Mouse (Mus musculus) E14TG2a.4 (cell line): ENCODE data around the gene Crb1.
A peak's percentile ranks its signal among the peaks of the same experiment; 100 is the strongest.

Experiments
- H3K27me3 ChIP-seq: 2 replicates; pipeline ENCODE4 v1.6.1; 2014; ENCODE audit warnings: low read length, control low read depth; ENCODE audit not compliant: insufficient read depth
- H3K36me3 ChIP-seq: 2 replicates; pipeline ENCODE4 v1.6.1; 2014; ENCODE audit warnings: low read length, control low read depth; ENCODE audit not compliant: insufficient read depth
- H3K4me1 ChIP-seq: replicated peaks from 2 replicates; pipeline ENCODE4 v1.6.1; 2014; ENCODE audit warnings: low read depth, low read length, control low read depth
- H3K4me3 ChIP-seq: replicated peaks from 2 replicates; pipeline ENCODE4 v1.5.1; 2014; ENCODE audit warnings: mild to moderate bottlenecking, low read length
- H3K9me3 ChIP-seq: 2 replicates; pipeline ENCODE4 v1.6.1; 2014; ENCODE audit warnings: low read length, control low read depth
- CTCF ChIP-seq: conservative IDR thresholded peaks from 2 replicates; pipeline ENCODE4 v1.5.1; 2014; ENCODE audit warnings: low read length
- NANOG ChIP-seq: IDR thresholded peaks from 2 replicates; pipeline ENCODE4 v1.6.1; 2014; ENCODE audit warnings: borderline replicate concordance, low read length, mixed read lengths
- POU5F1 ChIP-seq: IDR thresholded peaks from 2 replicates; pipeline ENCODE4 v1.6.1; 2014; ENCODE audit warnings: low read length, borderline replicate concordance

Gene Crb1

GRCm38 (mm10) chr1:139194011-139194410 lies 182.9 kb downstream of the Crb1 start:
- peaks cover 7% of the 10 kb centered on the region for H3K9me3 ChIP-seq
- no peaks in the 10 kb centered on the region for H3K27me3 ChIP-seq
- H3K4me1 ChIP-seq = peaks cover 8% of the 10 kb centered on the region; the same call in 1 of the 2 replicates
- TF ChIP-seq POU5F1 = no peak
- no peak for TF ChIP-seq NANOG
- no peak for TF ChIP-seq CTCF
- no peak overlapping the region for H3K4me3 ChIP-seq
- H3K36me3 ChIP-seq = no peaks in the 10 kb centered on the region

DNA sequence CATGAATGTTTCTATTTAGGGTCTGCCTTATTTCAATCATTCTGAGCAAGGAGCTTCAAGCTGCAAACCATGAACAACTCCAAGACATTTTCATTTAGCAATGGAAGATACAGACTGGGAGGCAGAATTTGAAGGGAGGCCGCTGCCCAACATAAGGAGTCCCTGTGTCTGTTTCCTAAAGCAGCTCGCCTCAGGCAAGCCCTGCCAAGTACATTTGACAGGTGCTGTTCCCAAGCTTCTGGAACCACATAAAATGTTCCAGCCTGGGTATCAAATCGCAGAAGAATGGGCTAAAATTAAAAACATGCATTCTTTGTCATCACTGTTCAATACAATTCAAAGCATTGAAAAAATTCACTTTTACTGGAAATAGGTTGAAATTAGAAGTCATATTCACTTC lies 184.3 kb downstream of the Crb1 start:
- H3K27me3 ChIP-seq = no peaks in the 10 kb centered on the region
- peaks cover 7% of the 10 kb centered on the region for H3K9me3 ChIP-seq
- H3K4me1 ChIP-seq = peaks cover 8% of the 10 kb centered on the region; the same call in 1 of the 2 replicates
- TF ChIP-seq POU5F1 = no peak
- H3K4me3 ChIP-seq = no peak overlapping the region
- no peaks in the 10 kb centered on the region for H3K36me3 ChIP-seq

DNA sequence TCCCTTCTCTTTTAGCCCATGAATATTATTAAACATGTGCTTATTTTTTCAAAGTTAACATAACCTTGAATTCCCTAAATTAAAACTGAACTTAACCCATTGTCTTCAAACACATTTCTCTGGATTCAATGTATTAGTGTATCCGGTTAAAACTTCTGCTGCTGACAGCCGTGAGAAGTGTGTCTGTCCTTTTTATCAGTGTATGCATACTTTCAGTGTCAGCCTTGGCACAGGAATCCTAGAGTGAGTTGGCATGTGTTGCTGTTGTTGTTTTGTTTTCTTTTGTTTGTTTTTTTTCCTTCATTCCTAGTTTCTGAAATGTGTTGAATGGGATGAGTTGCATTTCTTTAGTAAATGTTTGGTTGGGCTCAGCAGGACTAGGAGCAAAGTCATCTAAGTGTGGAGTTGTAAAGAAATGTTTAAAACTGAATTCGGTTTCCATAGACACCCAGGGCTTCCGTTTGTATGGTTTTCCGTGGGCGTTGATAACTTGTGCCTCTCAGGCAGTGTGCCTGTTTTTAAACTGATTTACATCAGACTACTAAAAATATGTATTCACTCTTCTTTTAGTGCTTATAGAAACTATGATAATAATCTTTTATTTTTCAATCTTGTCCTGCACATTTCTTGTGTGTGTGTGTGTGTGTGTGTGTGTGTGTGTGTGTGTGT lies 196.3 kb downstream of the Crb1 start:
- H3K27me3 ChIP-seq = no peaks in the 10 kb centered on the region
- no peaks in the 10 kb centered on the region for H3K4me1 ChIP-seq
- no peak overlapping the region for H3K4me3 ChIP-seq
- H3K36me3 ChIP-seq = no peaks in the 10 kb centered on the region
- TF ChIP-seq CTCF (no peak), NANOG (no peak), POU5F1 (no peak)
- no peaks in the 10 kb centered on the region for H3K9me3 ChIP-seq

- H3K4me1 ChIP-seq = no peaks in the 10 kb centered on the region
- no peaks in the 10 kb centered on the region for H3K27me3 ChIP-seq
- H3K9me3 ChIP-seq = no peaks in the 10 kb centered on the region
- no peak overlapping the region for H3K4me3 ChIP-seq
- no peaks in the 10 kb centered on the region for H3K36me3 ChIP-seq
- TF ChIP-seq NANOG = no peak
- no peak for TF ChIP-seq CTCF
- no peak for TF ChIP-seq POU5F1
Measured at GRCm38 (mm10) chr1:139179707-139180106, 197.2 kb downstream of the Crb1 start.

DNA sequence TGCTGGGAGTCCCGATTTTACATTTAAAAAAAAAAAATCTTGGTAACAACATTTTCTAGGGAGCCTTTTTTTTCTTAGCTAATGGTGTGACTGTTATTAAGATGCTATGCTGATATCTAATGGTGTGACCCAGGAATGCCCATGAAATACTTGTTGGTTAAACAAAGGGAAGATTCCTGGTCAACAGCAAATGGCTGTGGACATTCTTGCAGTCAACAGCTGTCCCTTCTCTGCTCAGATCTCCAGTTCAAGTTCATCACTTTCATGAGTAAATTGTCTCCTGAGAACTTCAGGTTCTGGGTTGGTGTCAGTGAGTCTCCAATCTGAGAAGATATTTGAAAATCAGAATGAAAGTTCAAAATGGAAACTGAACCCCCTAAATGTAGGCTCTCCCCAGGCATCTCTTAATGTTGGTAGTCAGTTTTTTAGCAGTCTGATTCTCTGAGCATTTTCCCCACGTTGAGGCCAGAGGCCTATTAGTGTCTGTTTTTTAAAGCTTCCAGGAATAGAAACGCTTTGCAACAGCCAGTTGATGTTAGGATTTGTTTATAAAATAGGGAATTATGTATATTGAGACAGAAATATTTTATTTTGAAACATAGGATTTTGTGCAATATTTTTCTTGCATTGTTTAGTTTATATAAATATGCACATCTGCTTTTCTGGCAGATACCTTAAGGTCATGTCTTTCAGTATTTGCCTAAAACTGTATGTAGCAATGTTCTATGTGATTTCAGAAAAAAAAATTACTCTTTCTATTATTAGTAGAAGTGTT lies 202.7 kb downstream of the Crb1 start:
- TF ChIP-seq POU5F1 (no peak), CTCF (no peak), NANOG (no peak)
- H3K27me3 ChIP-seq = no peaks in the 10 kb centered on the region
- H3K4me1 ChIP-seq = peaks cover 12% of the 10 kb centered on the region
- H3K9me3 ChIP-seq = no peaks in the 10 kb centered on the region
- H3K4me3 ChIP-seq = no peak overlapping the region
- peaks cover 14% of the 10 kb centered on the region for H3K36me3 ChIP-seq

GRCm38 (mm10) chr1:139162814-139163213 lies 214.1 kb downstream of the Crb1 start:
- Histone ChIP-seq H3K27me3 (no peaks in the 10 kb centered on the region), H3K4me1 (no peaks in the 10 kb centered on the region), H3K9me3 (no peaks in the 10 kb centered on the region), H3K36me3 (0 out of 2 replicates have a peak, but pooled peaks cover 3% of the 10 kb centered on the region), H3K4me3 (no peak overlapping the region)
- TF ChIP-seq CTCF (peak; percentile 31; the same call in 1 of the 2 replicates), POU5F1 (no peak)

- H3K27me3 ChIP-seq = no peaks in the 10 kb centered on the region
- no peak overlapping the region for H3K4me3 ChIP-seq
- no peaks in the 10 kb centered on the region for H3K36me3 ChIP-seq
- TF ChIP-seq POU5F1 (no peak), CTCF (peak; percentile 28)
- H3K4me1 ChIP-seq = no peaks in the 10 kb centered on the region
- no peaks in the 10 kb centered on the region for H3K9me3 ChIP-seq
Measured at GRCm38 (mm10) chr1:139161619-139162018, 215.3 kb downstream of the Crb1 start.

DNA sequence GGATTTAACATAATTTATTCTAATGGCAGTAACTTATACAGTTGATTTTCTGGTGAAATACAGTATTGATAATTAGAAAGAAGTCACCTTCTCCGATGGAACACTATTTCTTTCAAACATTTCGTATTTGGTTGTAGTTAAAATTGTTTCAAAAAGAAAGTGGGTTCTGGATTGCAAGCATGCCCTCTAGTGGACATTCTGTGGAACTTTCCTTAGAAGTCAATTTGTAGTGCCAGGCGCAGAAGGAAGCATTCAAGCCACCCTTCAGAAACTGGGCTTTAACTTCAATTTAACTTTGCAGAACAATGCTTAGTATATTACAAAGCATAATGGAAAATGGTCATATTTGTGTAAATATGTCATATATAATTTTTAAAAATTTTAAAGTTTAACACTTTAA lies 220.5 kb downstream of the Crb1 start:
- Histone ChIP-seq H3K9me3 (no peaks in the 10 kb centered on the region), H3K4me3 (no peak overlapping the region), H3K36me3 (no peaks in the 10 kb centered on the region), H3K4me1 (no peaks in the 10 kb centered on the region), H3K27me3 (no peaks in the 10 kb centered on the region)
- TF ChIP-seq CTCF (peak; percentile 79), POU5F1 (no peak)

DNA sequence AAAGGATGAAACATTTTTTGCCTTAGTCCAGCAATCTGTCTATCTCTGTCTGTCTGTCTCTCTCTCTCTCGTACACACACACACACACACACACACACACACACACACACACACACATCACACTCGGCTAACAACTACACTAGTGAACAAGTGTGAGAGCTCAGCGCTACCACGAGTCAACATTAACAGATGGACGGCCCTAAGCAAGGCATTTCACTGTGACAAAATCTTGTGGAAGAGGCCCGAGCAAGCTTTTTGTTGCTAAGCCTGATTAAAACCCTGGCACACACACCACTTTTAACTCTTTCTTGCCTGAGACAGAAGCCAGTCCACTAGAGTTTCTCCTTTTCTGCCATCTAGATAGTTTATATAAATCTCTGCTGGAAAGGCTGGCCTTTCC lies 223.4 kb downstream of the Crb1 start:
- no peaks in the 10 kb centered on the region for H3K4me1 ChIP-seq
- no peak overlapping the region for H3K4me3 ChIP-seq
- no peaks in the 10 kb centered on the region for H3K9me3 ChIP-seq
- no peaks in the 10 kb centered on the region for H3K36me3 ChIP-seq
- no peaks in the 10 kb centered on the region for H3K27me3 ChIP-seq
- TF ChIP-seq NANOG (no peak), CTCF (no peak), POU5F1 (no peak)
